Mouse (Mus musculus) limb, embryonic 14.5 days (tissue): ENCODE data around the gene Gcnt2. TPM values are rescaled to one million over a fixed set of nuclear protein-coding genes. Genes with fewer than 3 reads are reported as not detected.

Experiments used
- ATAC-seq: fragments of 200-750 bp; cut with Nextera tagmentation; 2 replicates; pipeline ENCODE4 v1.8.0; 2017; ENCODE audit warnings: low read depth, moderate number of reproducible peaks, moderate TSS enrichment; ENCODE audit not compliant: low FRiP score
- DNase-seq: peaks from one replicate; pipeline ENCODE4 v3.0.0-alpha.2; 2015; ENCODE audit warnings: low spot score
- H3K27ac ChIP-seq: fragments of 300-500 bp; sonication (generic); replicated peaks from 2 replicates; pipeline ENCODE4 v1.5.1; 2014; ENCODE audit warnings: low read depth, mild to moderate bottlenecking, low read length, moderate library complexity, mixed read lengths
- H3K27me3 ChIP-seq: fragments of 300-500 bp; sonication (generic); 2 replicates; pipeline ENCODE4 v1.6.1; 2014; ENCODE audit warnings: low read length, mixed read lengths; ENCODE audit not compliant: control insufficient read depth, insufficient read depth
- H3K36me3 ChIP-seq: fragments of 300-500 bp; sonication (generic); 2 replicates; pipeline ENCODE4 v1.6.1; 2014; ENCODE audit warnings: mild to moderate bottlenecking, low read length, moderate library complexity, mixed read lengths; ENCODE audit not compliant: control insufficient read depth, insufficient read depth
- H3K4me1 ChIP-seq: fragments of 300-500 bp; sonication (generic); 2 replicates; pipeline ENCODE4 v1.6.1; 2014; ENCODE audit warnings: antibody characterized with exemption, low read length, mixed read lengths; ENCODE audit not compliant: control insufficient read depth, insufficient read depth
- H3K4me2 ChIP-seq: fragments of 300-500 bp; sonication (generic); replicated peaks from 2 replicates; pipeline ENCODE4 v1.6.1; 2014; ENCODE audit warnings: low read depth, mild to moderate bottlenecking, low read length, moderate library complexity; ENCODE audit not compliant: severe bottlenecking
- H3K4me3 ChIP-seq: fragments of 300-500 bp; sonication (generic); replicated peaks from 2 replicates; pipeline ENCODE4 v1.5.1; 2014; ENCODE audit warnings: low read length
- H3K9ac ChIP-seq: fragments of 300-500 bp; sonication (generic); 2 replicates; pipeline ENCODE4 v1.6.1; 2014; ENCODE audit warnings: mild to moderate bottlenecking, low read depth, low read length, moderate library complexity; ENCODE audit not compliant: severe bottlenecking
- H3K9me3 ChIP-seq: fragments of 300-500 bp; sonication (generic); 2 replicates; pipeline ENCODE4 v1.6.1; 2016; ENCODE audit warnings: low read length; ENCODE audit not compliant: control insufficient read depth
- POLR2A ChIP-seq: fragments of 200-500 bp; IDR thresholded peaks from 2 replicates; pipeline ENCODE4 v1.8.0; 2012; ENCODE audit warnings: inconsistent platforms, mild to moderate bottlenecking, moderate library complexity, borderline replicate concordance; ENCODE audit not compliant: insufficient read depth, insufficient read length; ENCODE audit errors: extremely low read depth
- WGBS: fragments of 180-500 bp; shearing (Covaris S2); extraction: QIAGEN DNeasy Blood & Tissue Kit; methylation state at CpG from one replicate; pipeline ENCODE4 v1.1.7; 2014; 5-methylcytosine and 5-hydroxymethylcytosine counted together
- polyA plus RNA-seq, 2 experiments: library from polyadenylated mRNA; depleted of rRNA in 1 of 2; stranded (reverse) in 1 of 2; unstranded in 1 of 2; fragments of >200 nt; fragmentation: Nextera tagmentation in 1 of 2; extraction: Ambion mirVana in 1 of 2; gene quantifications; 2 replicates each; pipeline versions ENCODE4 v1.2.1 to v1.2.3; 2012 to 2014

Gcnt2 gene
- polyA plus RNA-seq, 2 experiments = 1.7 to 2.5 TPM

GRCm38 (mm10) chr13:41000140-41000925, 140.8 kb downstream of the Gcnt2 start:
- no peak for TF ChIP-seq POLR2A
- Histone ChIP-seq H3K27ac (peak overlapping the region; percentile 98), H3K4me3 (peak overlapping the region; percentile 97), H3K36me3 (peaks cover 11% of the 10 kb centered on the region), H3K4me1 (peaks cover 10% of the 10 kb centered on the region; the same call in 1 of the 2 replicates), H3K4me2 (peak overlapping the region; percentile 76), H3K9ac (peak overlapping the region; percentile 77), H3K27me3 (no peaks in the 10 kb centered on the region), H3K9me3 (no peaks in the 10 kb centered on the region)
- peak; percentile 44 for ATAC-seq
- DNase-seq = no peak
- WGBS = under 1% methylated on average over 25 of the region's 25 CpGs

GRCm38 (mm10) chr13:41000926-41001639, 141.5 kb downstream of the Gcnt2 start, which contains the start of gene Pak1ip1:
Gene Pak1ip1, plus strand, starts transcription at chr13:41001023.
- Histone ChIP-seq H3K4me1 (peaks cover 10% of the 10 kb centered on the region; the same call in 1 of the 2 replicates), H3K27ac (peak within 1 kb of the TSS; percentile 98), H3K4me3 (peak within 1 kb of the TSS; percentile 97), H3K36me3 (peaks cover 19% of the 10 kb centered on the region), H3K27me3 (no peaks in the 10 kb centered on the region), H3K9me3 (no peaks in the 10 kb centered on the region), H3K9ac (peak within 1 kb of the TSS; percentile 77), H3K4me2 (peak within 1 kb of the TSS; percentile 76)
- WGBS = under 1% methylated on average over 58 of the region's 58 CpGs
- ATAC-seq (peak; percentile 97), DNase-seq (peak; percentile 96)
- no peak for TF ChIP-seq POLR2A

- peak overlapping the region; percentile 76 for H3K4me2 ChIP-seq
- no peak overlapping the region for H3K9ac ChIP-seq
- DNase-seq (no peak), ATAC-seq (no peak)
- no peak for TF ChIP-seq POLR2A
- H3K9me3 ChIP-seq = no peaks in the 10 kb centered on the region
- peak overlapping the region; percentile 97 for H3K4me3 ChIP-seq
- WGBS = 88% methylated on average over 5 of the region's 5 CpGs
- peaks cover 26% of the 10 kb centered on the region for H3K36me3 ChIP-seq
- H3K27me3 ChIP-seq = no peaks in the 10 kb centered on the region
- H3K4me1 ChIP-seq = peaks cover 10% of the 10 kb centered on the region; the same call in 1 of the 2 replicates
- H3K27ac ChIP-seq = no peak overlapping the region
Measured at GRCm38 (mm10) chr13:41002001-41002400, 142.4 kb downstream of the Gcnt2 start.

- Histone ChIP-seq H3K27me3 (no peaks in the 10 kb centered on the region), H3K27ac (no peak overlapping the region), H3K4me1 (peaks cover 5% of the 10 kb centered on the region; the same call in 1 of the 2 replicates), H3K36me3 (peaks cover 68% of the 10 kb centered on the region), H3K9me3 (no peaks in the 10 kb centered on the region), H3K4me3 (no peak overlapping the region), H3K4me2 (no peak overlapping the region), H3K9ac (no peak overlapping the region)
- DNase-seq (no peak), ATAC-seq (no peak)
- TF ChIP-seq POLR2A = no peak
- 94% methylated on average over 4 of the region's 4 CpGs for WGBS
Measured at GRCm38 (mm10) chr13:41006244-41006643, 146.7 kb downstream of the Gcnt2 start.

GRCm38 (mm10) chr13:41008271-41008670, 148.7 kb downstream of the Gcnt2 start:
- H3K27ac ChIP-seq = no peak overlapping the region
- no peaks in the 10 kb centered on the region for H3K9me3 ChIP-seq
- TF ChIP-seq POLR2A = no peak
- no peaks in the 10 kb centered on the region for H3K4me1 ChIP-seq
- H3K4me2 ChIP-seq = no peak overlapping the region
- H3K27me3 ChIP-seq = no peaks in the 10 kb centered on the region
- H3K4me3 ChIP-seq = no peak overlapping the region
- H3K9ac ChIP-seq = no peak overlapping the region
- no peak for DNase-seq
- WGBS = 95% methylated on average over 10 of the region's 10 CpGs
- H3K36me3 ChIP-seq = peaks cover 87% of the 10 kb centered on the region
- ATAC-seq = no peak
